Mouse (Mus musculus) layer of hippocampus, adult 9-10 months (tissue): ENCODE measurements at regions not wholly inside any gene's neighbourhood (a gene's known extent, or its start where the extent isn't known, plus 50 kb on each side); places are given as distances from the start of the nearest gene placed in this dataset.
"Not testable (repeated sequence)": the region's sequence is repeated elsewhere in the genome, so short reads cannot be mapped to it uniquely, and the experiment has no call there.

ENCODE experiments used
- DNase-seq: peaks from one replicate; pipeline ENCODE4 v3.0.0; 2022; ENCODE audit warnings: low spot score

DNA sequence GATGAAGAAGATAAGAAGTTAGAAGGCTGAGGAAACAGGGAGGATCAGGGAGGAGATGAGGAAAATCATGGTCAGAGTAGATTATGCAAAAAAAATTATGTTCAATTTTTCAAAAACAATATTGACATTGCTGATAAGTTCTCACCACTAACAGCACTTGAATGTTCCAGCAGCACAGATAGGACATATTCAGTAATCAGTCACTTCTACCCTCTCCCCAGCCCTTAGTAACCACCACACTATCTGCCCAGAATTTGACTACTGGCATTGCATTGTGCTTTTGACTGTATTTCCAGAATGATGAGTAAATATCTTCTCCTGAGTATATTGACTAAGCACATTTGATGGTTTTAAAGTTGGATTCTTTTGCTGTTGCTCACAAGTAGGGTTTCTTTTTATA lies 140.5 kb downstream of the Cdca7 start:
- no peak for DNase-seq

DNA sequence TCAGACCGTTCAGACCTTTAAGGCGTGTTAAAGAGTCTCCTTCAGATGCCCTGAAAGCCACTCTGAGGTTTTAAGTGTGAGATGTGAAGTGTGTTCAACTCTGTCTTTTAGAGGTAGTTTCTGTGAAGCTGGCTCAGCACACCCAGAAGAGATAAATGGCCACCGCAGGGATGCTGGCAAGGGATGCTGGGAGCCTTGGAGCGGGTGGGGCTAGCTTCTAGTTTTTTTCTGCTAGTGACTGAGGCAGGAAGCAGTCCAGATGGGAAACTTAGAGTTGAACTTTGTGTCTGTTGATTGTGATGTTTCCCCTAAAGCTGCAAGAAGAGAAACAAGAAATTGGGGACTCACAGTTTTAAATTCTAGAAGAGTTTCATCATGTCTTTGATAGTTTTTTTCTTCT lies 143.5 kb downstream of the Cdca7 start:
- no peak for DNase-seq

- DNase-seq = no peak
Measured at GRCm38 (mm10) chr2:72620182-72620652, 144.3 kb downstream of the Cdca7 start.

GRCm38 (mm10) chr2:72627915-72628314 lies 152.0 kb downstream of the Cdca7 start:
- DNase-seq = no peak

GRCm38 (mm10) chr2:72628626-72629470 lies 152.9 kb downstream of the Cdca7 start:
- no peak for DNase-seq

GRCm38 (mm10) chr2:72629691-72630461 lies 153.9 kb downstream of the Cdca7 start:
- no peak for DNase-seq

- DNase-seq = no peak
Measured at GRCm38 (mm10) chr2:72637881-72638620, 162.1 kb downstream of the Cdca7 start.

DNA sequence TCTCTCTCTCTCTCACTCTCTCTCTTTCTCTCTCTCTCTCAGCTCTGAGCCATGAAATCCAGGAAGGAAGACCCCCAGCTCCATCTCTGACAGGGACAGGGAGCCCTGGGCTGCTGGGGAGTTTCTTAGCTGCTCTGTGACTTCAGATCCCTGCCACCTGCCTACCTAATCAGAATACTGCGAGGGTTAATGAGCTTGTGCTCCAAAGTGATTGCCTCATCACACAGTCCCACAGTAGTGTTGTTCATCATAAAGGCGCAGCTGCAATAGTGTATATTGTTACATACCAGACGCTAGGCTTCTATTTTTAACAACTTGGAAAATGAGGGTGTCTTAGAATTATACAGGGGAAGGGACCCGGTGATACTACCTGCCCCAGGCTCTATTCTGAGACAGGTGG lies 163.1 kb downstream of the Cdca7 start:
- DNase-seq = no peak

DNA sequence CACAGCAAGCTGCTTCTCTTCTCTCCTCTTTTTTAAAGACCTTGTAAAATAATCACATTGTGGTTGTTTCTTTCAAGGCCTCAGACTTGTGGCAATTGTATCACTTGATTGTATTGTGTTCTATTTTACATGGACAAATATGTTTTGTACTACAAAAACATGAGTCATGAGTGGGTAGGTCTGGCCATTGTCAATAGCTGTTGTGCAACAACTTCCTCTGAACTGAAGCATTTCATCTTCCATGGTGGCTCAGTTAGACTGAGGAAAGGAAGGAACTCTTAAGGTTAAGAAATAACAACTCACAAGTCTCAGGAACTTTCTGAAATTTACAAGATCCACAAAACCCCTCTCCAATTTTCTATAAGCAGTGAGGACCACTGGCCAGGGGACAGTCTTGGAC lies 165.3 kb downstream of the Cdca7 start:
- no peak for DNase-seq

DNA sequence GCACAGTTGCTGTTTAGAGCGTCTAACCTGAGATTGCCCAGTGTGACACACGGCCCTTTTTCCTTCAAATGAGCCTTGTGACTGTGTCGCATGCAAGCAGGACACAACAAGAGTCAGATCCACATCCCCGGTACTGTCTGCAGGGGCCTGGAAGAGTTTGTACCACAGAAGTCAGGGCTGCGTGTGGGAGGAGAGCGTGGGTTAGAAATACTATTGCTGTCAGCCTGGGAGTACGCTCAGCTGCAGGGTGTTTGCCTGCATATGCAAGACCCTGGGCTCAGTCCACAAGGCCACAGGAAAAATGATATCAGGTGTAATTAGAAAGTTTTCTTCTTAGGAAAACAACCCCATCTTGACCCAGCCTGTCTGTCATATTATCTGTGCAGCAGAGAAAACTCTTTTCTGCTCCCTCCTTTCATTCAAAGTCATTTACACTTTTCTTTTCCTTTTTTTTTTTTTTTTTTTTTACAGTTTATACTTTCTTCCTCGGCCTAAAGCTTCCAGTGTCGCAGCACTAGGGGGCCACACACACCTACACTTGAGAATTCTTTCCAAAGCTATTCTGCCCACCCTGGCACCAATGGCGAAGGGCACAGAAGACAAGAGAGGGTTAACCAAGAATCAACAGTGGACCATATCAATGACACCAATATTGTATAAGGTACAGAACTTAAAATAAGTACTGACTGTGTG lies 168.3 kb downstream of the Cdca7 start:
- DNase-seq = no peak

DNA sequence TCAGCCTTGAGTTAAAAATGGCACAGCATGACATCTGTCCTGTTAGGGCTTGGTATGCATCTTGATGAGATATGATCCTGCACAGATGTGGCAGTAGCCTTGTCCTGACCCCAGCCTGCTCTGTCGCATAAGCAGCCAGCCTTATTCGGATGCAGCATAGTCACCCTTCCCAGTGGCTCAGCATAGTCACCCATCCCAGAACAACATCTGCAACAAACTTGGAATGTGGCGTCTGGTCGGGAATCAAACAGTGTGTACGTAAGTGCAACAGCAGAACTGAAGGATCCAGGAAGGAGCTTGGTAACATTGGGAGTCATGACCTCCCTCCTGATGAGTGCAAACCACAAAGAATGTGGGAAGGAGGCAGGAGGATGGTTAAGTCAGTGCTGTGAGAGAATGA lies 171.7 kb downstream of the Cdca7 start:
- no peak for DNase-seq

GRCm38 (mm10) chr2:72648294-72648693 lies 172.3 kb downstream of the Cdca7 start:
- DNase-seq = no peak

DNA sequence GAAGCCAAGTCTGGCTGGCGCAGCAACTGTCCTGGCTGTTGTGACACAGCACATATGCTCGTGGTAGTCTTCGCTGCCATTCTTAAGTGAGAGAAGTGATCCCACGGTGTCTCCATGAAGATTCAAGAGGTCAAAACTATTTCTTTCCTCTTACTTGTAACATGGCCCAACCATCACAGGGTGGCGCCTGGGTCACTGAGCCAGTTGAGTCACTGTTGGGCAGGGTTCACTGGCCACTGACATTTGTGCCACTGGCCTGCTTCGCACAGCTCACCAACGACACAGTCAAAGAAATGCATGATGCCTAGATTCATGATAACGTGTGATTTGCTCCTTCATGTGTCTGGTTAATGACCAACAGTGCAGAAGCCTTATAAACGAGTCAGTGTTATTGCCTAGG lies 179.9 kb downstream of the Cdca7 start:
- no peak for DNase-seq

DNA sequence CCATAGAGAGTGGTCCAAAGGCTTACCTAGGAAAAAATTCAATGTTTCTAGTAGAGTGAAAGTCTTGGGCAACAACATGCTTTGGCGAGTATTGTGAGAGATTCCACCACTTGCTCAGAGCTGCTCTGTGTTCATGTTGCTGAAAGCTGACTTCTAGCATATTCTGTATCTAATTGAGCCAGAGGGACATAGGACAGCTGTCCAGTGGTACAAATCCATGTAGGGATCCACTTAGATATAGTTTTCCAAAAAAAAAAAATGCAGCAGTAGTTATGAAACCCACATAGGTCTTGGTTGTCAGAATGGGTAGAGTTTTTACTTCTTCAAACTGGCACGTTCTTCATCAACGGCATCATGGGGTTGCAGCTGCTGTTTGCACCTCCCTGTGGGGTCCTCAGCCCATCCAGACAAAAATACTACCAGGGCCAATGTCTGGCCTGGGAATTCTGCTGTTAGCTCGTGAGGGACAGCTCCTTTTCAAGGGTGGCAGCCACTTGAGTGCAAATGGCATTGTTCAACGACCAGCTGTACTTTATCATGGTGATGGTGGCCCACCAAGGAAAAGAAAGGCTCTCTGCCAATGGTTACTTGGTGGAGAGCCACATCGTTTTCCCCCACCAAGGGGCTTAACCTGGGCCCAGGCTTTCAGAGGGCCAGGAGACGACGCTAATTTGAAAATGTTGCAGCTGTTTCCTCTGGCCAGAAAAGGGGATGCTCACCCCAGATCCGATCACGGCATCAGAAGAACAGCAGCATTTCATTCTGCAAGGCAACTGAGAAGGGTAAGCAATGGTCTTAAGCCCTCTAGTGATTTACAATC lies 181.4 kb downstream of the Cdca7 start:
- no peak for DNase-seq

GRCm38 (mm10) chr2:72662396-72662795 lies 186.4 kb downstream of the Cdca7 start:
- no peak for DNase-seq

- no peak for DNase-seq
Measured at GRCm38 (mm10) chr2:72662979-72663780, 187.2 kb downstream of the Cdca7 start.

DNA sequence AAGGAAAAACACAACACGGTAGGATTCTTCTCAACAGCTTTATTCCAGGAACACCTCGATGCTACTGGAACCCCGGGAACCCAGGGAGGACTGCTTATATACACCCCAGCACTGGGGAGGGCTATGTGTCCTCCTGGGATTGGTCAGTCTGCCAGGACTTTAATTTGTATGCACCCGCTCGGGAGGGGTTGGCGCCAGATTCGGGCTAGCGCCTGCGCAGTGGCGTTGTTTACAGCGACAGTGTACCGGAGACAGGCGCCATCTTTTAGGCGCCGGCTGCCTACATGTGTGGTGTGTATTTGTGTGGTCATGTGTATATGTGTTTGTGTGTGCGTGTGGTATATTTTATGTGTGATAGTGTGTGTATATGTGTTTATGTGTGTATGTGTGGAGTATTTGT lies 191.4 kb downstream of the Cdca7 start:
- DNase-seq = not testable (repeated sequence)

DNA sequence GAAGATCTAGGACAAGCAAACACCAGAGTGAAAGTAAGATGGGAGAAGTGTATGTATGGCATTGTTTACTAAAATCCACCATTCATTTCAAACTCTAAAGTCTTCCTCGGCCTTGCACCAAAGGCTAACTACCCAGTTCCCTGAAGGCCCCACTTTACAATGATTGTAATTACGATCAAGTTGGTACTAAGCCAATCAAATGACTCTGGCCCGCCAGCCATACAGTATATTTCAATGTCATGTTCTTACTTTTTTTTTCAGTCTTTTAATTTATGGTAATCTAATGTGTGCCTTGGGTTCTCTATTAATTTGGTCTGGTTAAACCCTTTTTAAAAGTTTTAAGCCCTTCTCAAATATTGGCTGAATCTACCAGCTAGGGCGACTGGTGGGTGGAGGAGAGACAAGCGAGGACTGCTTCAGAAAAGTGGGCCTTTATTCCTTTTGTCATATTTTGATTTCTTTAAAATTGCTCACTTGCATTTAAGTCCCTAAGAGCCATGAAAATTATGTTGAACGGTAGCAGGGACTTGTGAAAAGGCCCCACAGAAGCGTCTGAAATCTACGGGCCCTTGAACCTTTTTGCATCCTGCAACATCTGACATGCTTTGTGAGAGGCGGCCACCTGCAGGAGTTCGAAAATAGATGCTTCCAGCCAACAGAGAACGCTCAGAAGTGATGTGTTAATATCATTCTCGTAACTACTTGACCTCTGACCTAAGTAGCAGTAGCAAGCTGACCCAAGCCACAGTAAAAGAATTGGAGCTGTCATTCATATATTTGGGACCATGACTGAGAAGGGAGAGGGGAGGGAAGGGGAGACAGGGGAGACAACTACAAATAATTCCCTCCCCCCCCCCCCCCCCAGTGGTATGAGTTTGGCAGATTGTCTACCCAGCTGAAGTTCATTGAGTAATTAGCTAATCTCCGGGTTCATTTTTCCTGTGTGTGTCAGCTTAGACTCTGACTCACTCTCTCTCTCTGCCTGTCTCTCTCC lies 197.2 kb downstream of the Cdca7 start:
- no peak for DNase-seq

DNA sequence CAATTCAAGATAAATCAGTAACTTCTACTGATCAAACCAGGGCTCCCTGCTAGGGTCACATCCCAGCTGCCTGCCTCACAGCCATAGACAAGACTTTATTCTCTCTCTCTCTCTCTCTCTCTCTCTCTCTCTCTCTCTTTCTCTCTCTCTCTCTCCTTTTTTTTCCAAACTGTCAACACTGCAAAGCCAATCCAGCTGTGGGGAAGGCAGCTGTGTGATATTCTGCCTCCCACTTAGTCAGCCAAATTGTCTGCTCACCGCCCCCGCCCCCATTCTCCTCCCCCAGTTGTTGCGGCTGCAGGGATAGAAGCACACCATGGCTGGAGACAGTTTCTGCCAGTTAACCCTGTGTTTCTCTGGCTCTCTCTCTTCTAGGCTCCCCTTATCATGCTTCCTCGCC lies 198.3 kb downstream of the Cdca7 start:
- no peak for DNase-seq
